Mouse (Mus musculus) liver, postnatal 0 days (tissue): ENCODE data around the gene Tex101.

Source experiments
- CTCF ChIP-seq: sonication (generic); IDR thresholded peaks from 2 replicates; pipeline ENCODE4 v1.5.1; 2016; ENCODE audit warnings: antibody characterized with exemption, low read depth
- EP300 ChIP-seq: IDR thresholded peaks from 2 replicates; pipeline ENCODE4 v1.6.1; 2016; ENCODE audit warnings: antibody characterized with exemption, low read depth, mild to moderate bottlenecking

DNA sequence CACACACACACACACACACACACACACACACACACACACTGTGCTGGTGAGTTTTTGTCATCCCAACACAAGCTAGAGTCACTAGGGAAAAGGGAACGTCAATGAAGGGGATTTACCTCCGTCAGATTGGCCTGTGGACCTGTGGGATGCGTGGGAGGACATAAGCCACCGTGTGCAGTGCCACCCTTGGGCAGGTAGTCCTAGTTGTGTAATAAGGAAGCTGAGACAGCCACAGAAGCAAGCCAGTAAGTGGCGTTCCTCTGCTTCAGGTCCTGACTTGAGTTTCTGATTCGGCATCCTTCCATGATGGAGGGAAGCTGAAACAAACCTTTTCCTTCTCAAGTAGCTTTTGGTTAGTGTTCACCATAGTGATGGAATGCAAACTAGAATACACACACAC is 32.0 kb downstream of the Tex101 start:
- TF ChIP-seq CTCF (no peak), EP300 (no peak)
